Mouse (Mus musculus) myocyte (in vitro differentiated cells): ENCODE data around the gene Cers6.

Source experiments
- E2F4 ChIP-seq: IDR thresholded peaks from one replicate; pipeline ENCODE4 v1.6.1; 2011; ENCODE audit warnings: mild to moderate bottlenecking, control low read depth, moderate library complexity; ENCODE audit not compliant: insufficient read depth
- POLR2A ChIP-seq: IDR thresholded peaks from one replicate; pipeline ENCODE4 v1.6.1; 2011; ENCODE audit warnings: low read depth, mild to moderate bottlenecking, control low read depth, moderate library complexity; ENCODE audit not compliant: insufficient read length
- TCF12 ChIP-seq: IDR thresholded peaks from one replicate; pipeline ENCODE4 v1.6.1; 2011; ENCODE audit warnings: mild to moderate bottlenecking, control low read depth; ENCODE audit not compliant: poor library complexity, insufficient read depth, severe bottlenecking
- TCF3 ChIP-seq: IDR thresholded peaks from one replicate; pipeline ENCODE4 v1.6.1; 2011; ENCODE audit warnings: low read depth, control low read depth; ENCODE audit not compliant: insufficient read length
- USF1 ChIP-seq: IDR thresholded peaks from one replicate; pipeline ENCODE4 v1.6.1; 2011; ENCODE audit warnings: low read depth, mild to moderate bottlenecking, control low read depth, moderate library complexity

DNA sequence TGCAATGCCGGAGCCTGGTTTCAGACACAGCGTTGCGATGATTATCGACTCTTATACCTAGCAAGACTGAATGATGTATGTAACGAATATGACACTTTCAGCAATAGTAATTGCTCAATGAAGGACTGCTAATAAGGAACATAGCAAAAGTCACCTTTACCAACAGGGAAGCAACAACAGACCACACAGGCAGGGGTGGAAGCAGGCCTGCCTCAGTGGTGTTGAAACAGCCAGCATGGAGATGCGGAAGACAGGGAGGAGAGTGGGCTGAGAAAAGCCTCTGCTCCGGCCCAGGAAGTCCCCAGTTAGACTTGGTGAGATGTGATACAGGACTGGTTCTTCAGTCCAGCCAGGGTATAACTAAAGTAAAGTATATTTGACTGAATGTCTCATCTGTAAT lies 237.9 kb downstream of the Cers6 start:
- TF ChIP-seq E2F4 (no peak), POLR2A (no peak), USF1 (no peak), TCF3 (no peak), TCF12 (no peak)
